Mouse (Mus musculus): ENCODE results near the gene 1700016K19Rik.
A peak's percentile ranks its signal among the peaks of the same experiment; 100 is the strongest.
"Not testable (repeated sequence)": the region's sequence is repeated elsewhere in the genome, so short reads cannot be mapped to it uniquely, and the experiment has no call there.

Gene 1700016K19Rik

DNA sequence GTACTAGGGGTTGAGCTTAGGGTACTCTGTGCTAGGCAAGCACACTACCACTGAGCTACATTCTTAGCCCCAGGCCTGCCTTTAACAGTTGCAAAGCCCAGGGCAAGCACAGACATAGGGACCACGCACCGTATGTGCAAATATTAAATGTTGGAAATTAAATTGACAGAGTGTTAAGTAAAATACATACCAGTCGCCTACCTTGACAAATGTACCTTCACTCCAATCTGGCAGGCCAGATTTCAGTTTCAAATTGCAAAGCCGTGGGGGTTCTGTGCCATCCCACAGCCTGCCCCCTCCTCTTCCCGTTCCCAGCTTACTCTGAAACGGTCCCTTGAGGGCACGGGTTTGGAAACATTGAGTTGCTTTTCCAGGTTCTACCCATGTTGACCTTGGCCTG, 13.8 kb upstream of the 1700016K19Rik start:
- DNase-seq (ENCODE audit: extremely low spot score) = no peak

DNA sequence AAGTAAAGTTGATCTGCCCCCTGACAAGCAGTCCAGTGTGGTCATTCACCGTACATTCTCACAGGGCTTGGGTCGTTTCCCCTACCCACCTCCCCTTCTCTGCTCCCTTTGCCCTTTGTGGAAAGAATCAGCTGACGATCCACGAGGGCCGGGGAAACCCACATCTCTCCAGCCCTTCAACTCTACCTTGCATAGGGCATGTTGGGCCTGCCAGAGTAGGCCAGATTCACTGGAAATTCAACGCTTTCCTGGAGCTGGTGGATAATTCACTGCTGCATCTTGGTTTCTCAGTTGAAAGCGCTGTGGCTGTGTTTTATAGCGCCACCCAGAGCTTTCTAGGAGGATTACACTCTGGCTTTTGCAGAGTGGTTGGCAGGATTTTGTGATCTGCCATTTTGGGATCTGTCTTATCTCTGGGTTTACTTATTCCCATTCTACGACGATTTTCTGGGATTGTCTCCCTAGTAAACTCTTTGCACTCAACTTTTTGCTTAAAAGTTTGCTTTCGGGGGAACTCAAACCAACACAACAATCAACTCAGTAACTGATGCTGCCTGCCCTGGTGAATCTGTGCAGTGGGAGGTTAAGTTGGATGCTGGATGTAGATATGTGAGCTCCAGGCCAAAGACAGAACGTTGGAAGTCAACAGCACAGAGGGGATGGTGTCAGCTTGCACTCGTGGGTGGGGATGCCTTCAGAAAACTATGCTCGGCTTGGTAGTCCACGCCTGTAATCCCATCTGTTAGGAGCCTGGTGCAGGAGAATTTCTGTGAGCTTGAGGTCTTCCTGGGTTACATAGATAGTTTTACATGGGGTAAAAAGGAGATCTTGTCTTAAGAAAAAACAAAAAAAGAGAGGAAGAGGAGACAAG, 8.5 kb upstream of the 1700016K19Rik start:
- no peak for DNase-seq (ENCODE audit: extremely low spot score)

- no peak for DNase-seq (ENCODE audit: extremely low spot score)
These were observed 7.8 kb upstream of the 1700016K19Rik start for GRCm38 (mm10) chr11:75991911-75992310.

GRCm38 (mm10) chr11:75992481-75992880, 7.2 kb upstream of the 1700016K19Rik start:
- no peak for DNase-seq (ENCODE audit: extremely low spot score)

- no peak for DNase-seq (ENCODE audit: extremely low spot score)
These were observed 5.4 kb upstream of the 1700016K19Rik start for GRCm38 (mm10) chr11:75994357-75994756.

DNA sequence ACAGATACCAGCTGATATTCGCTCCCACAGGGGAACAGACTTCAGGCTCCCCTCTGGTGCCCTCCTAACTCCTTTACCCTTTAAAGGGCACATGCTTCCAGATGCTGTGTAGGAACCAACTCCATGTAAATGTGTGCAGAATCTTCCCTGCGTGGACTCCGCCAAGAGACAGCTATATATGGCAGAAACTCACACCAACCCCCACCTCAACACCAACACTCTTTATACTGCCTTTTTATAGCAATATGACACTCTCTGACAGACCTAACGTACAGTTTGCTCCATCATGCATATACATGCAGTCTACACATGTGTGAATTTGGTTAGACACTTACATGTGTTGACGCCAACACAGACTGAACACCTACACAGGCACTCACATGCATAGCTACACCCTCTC, 989 bp downstream of the 1700016K19Rik start:
- no peak for DNase-seq (ENCODE audit: extremely low spot score)

GRCm38 (mm10) chr11:76001237-76001878, 1.6 kb downstream of the 1700016K19Rik start:
- DNase-seq (ENCODE audit: extremely low spot score) = no peak

DNA sequence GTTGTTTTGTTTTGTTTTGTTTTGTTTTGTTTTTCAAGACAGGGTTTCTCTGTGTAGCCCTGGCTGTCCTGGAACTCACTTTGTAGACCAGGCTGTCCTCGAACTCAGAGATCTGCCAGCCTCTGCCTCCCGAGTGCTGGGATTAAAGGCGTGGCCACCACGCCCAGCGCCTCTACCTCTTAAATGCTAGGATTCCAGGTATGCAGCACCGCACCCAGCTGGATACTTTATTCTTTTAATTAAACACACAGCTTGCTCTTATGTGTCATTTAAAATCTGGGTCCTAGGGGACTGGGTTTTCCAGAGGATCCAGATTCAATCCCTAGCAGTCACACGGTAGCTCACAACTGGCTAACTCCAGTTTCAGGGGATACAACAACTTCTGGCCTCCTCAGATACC, 4.6 kb downstream of the 1700016K19Rik start:
- DNase-seq (ENCODE audit: extremely low spot score) = not testable (repeated sequence)

- DNase-seq (ENCODE audit: extremely low spot score) = no peak
These were observed 8.4 kb downstream of the 1700016K19Rik start for GRCm38 (mm10) chr11:76008162-76008561.

DNA sequence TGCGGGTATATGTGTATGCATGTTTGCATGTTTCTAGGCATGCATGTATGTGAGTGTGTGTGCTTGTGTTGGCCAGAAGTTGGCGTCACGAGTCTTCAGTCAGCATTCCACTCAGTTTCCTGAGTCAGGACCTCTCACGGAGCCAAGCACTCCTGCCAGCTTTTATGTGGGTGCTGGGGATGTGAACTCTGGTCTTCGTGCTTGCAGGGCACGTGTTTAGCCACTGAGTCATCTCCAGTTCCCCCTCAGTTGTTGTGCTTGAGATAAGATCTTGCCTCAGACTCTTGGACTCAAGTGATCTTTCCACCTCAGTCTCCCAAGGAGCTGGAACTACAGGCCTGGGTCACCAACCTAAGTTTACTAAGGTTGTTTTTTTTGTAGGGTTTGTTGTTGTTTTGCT, 9.4 kb downstream of the 1700016K19Rik start:
- DNase-seq (ENCODE audit: extremely low spot score) = no peak

GRCm38 (mm10) chr11:76010838-76011624, 11.3 kb downstream of the 1700016K19Rik start:
- no peak for DNase-seq (ENCODE audit: extremely low spot score)

DNA sequence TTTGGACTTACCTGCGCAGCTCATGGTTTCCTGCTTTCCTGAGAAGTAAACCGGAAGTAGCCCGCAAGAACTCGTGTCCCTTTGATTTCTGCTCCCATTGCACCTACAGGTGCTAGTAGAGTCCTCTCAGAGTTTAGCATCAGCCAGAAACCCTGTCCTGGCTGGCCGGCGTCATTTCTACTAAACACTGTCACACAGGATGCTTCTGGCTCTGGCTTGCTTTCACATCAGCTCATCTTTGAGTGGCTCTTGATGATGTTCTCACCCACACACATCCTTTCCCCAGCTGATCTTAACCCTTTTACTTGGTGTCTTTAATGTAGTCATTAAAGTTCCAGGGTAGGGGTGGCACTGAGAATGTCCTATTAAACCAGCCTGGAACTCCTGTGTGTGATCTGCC, 15.5 kb downstream of the 1700016K19Rik start:
- DNase-seq (ENCODE audit: extremely low spot score) = no peak

GRCm38 (mm10) chr11:76015814-76016213, 16.1 kb downstream of the 1700016K19Rik start:
- no peak for DNase-seq (ENCODE audit: extremely low spot score)

GRCm38 (mm10) chr11:76019879-76020278, 20.2 kb downstream of the 1700016K19Rik start:
- no peak for DNase-seq (ENCODE audit: extremely low spot score)

DNA sequence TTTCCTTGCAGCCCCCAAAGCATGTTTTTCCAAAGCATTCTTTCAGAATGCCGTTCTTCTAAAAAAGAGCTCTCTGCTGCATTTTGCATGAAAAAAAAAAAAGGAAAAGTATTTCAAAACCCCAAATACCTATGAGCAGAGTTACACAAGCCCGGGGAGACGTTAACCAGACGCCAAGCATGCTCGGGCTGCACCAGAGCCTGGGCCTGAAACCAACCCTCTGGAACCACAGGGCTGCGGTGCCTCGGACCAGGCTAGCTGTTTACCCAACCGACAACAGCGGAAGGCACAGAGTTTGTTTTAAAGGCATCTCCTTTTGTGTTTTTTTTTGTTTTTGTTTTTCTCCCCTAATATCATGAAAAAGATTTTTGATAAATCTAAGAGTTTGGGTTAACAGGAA, 21.2 kb downstream of the 1700016K19Rik start:
- no peak for DNase-seq (ENCODE audit: extremely low spot score)

DNA sequence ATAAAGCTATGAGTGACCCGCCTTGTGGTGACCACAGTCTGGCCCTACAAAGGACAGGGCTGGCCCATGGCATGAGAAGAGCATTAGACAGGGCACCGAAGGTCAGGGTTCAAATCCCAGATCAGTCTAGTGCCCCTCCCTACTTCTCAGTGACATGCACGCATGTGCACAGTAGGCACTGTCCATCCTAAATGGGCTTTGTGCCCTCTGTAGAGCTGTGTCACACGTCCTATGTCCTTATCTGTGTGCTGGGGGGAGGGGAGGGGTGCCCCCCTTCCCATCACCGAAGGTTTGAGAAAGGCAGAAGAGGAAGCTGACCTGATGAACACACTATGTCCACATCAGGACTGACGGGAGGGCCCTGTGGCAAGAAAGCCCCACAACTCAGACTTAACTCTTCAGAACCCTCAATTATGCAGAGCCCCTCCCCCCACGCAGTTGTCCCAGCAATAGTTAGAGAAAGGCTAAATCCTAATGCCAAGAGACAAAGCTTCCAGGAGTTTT, 25.4 kb downstream of the 1700016K19Rik start:
- no peak for DNase-seq (ENCODE audit: extremely low spot score)

- no peak for DNase-seq (ENCODE audit: extremely low spot score)
These were observed 26.9 kb downstream of the 1700016K19Rik start for GRCm38 (mm10) chr11:76026527-76027138.

DNA sequence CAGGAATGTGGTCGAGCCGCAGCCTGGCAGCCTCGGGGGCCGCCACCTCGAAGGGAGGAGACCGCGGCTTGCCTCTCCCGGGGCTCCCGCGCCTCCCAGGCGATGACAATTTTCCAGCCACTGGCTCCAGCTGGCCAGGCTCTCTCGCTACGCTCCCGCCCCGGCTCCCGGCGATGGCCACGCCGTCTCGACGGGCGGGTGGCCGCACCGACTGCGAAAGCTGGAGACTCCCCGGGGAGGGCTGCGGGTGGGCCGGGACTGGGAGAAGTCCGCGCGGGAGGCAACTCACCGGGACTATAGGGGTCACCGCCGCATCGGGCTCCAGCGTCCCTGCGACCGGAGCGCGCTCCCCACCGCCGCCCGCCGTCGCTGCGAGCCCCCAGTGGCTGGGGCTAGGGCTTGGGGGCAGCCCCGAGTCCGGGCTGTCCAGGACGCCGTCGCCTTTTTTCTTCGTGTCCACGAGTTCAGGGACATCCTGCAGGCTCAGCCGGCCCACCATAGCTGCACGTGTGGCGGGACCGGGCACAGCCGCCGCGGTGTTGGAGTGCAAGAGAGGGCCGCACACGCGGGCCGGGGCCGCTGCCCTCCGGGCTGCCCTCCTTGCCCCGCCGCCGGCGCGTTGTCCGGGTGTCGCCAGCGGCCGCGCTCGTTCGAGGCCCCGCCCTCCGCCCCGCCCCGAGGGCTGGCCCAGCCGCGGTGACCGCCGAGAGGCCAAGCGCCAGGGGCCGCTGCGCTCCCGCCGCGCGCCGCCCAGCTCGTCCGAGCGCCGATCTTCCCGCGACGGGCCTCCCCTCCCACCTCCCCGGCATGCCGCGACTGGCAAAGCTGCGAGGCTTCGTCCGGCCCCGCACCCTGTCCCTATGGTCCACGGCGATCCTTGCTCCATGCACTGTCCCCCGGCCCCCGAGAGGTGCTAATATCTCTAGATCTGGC, 27.7 kb downstream of the 1700016K19Rik start, which contains the start of gene Rflnb:
Rflnb (minus strand) TSS at position 644 of the 933 bp plus-strand sequence.
- peak; percentile 90 for DNase-seq (ENCODE audit: extremely low spot score)

DNA sequence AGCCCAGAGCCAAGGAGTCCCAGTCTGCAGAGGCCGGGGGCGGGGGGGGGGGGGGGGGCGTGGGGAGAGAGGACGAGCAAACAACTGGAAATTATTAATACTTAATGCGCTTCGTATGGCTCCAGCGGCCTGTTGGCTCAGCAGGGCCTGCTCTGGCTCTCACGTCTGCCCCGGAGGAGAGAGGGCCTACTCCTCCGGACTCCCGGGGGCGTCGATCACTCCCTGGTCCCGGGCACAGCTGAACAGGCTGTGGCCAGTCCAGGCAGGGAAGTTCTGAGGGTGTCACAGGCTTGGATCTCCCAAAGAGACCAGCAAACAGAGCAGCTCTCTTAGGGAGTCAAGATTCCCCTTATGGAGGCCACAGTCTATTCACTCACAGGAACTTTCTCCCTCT, 28.4 kb downstream of the 1700016K19Rik start:
- no peak for DNase-seq (ENCODE audit: extremely low spot score)

GRCm38 (mm10) chr11:76033359-76033758, 33.6 kb downstream of the 1700016K19Rik start:
- DNase-seq (ENCODE audit: extremely low spot score) = no peak
